Mouse (Mus musculus) forebrain, embryonic 13.5 days (tissue): ENCODE results near the gene Trmt112. TPM values are rescaled to one million over a fixed set of nuclear protein-coding genes. Genes with fewer than 3 reads are reported as not detected.

Experiments used
- ATAC-seq: fragments of 200-750 bp; cut with Nextera tagmentation; 2 replicates; pipeline ENCODE4 v1.8.0; 2017
- H3K27ac ChIP-seq: fragments of 300-500 bp; sonication (generic); 2 replicates; pipeline ENCODE4 v1.5.1; 2015; ENCODE audit warnings: inconsistent platforms, mild to moderate bottlenecking, moderate library complexity
- H3K27me3 ChIP-seq: fragments of 300-500 bp; sonication (generic); 2 replicates; pipeline ENCODE4 v1.6.1; 2015; ENCODE audit warnings: mild to moderate bottlenecking, inconsistent platforms
- H3K36me3 ChIP-seq: fragments of 300-500 bp; sonication (generic); 2 replicates; pipeline ENCODE4 v1.6.1; 2015; ENCODE audit warnings: mild to moderate bottlenecking, inconsistent platforms; ENCODE audit not compliant: poor library complexity, severe bottlenecking
- H3K4me1 ChIP-seq: fragments of 300-500 bp; sonication (generic); 2 replicates; pipeline ENCODE4 v1.6.1; 2015; ENCODE audit warnings: inconsistent platforms
- H3K4me2 ChIP-seq: fragments of 300-500 bp; sonication (generic); 2 replicates; pipeline ENCODE4 v1.6.1; 2015; ENCODE audit warnings: inconsistent platforms, mild to moderate bottlenecking, moderate library complexity
- H3K4me3 ChIP-seq: fragments of 300-500 bp; sonication (generic); 2 replicates; pipeline ENCODE4 v1.5.1; 2015; ENCODE audit warnings: mild to moderate bottlenecking, inconsistent platforms
- H3K9ac ChIP-seq: fragments of 300-500 bp; sonication (generic); 2 replicates; pipeline ENCODE4 v1.6.1; 2015; ENCODE audit warnings: mild to moderate bottlenecking, inconsistent platforms
- H3K9me3 ChIP-seq: fragments of 300-500 bp; sonication (generic); replicated peaks from 2 replicates; pipeline ENCODE4 v1.6.1; 2016; ENCODE audit warnings: inconsistent platforms
- WGBS: fragments of 180-500 bp; shearing (Covaris S2); methylation state at CpG from one replicate; pipeline ENCODE4 v1.1.7; 2015; 5-methylcytosine and 5-hydroxymethylcytosine counted together
- polyA plus RNA-seq: library from polyadenylated mRNA; unstranded; fragments of >200 nt; fragmentation: Nextera tagmentation; extraction: Ambion mirVana; gene quantifications from 2 replicates; pipeline ENCODE4 v1.2.1, GENCODE M21; 2015

Trmt112 gene
- polyA plus RNA-seq, 1 experiment from 2014 or later, result 167 TPM

GRCm38 (mm10) chr19:6911101-6912074 is 1.9 kb downstream of the Trmt112 start:
- Histone ChIP-seq H3K4me3 (peak overlapping the region; percentile 62), H3K4me2 (peak overlapping the region; percentile 87), H3K4me1 (peaks cover 25% of the 10 kb centered on the region), H3K27me3 (no peaks in the 10 kb centered on the region), H3K9me3 (no peaks in the 10 kb centered on the region), H3K36me3 (peaks cover 46% of the 10 kb centered on the region), H3K27ac (no peak overlapping the region), H3K9ac (0 out of 2 replicates have a peak overlapping the region, but pooled peaks have one; percentile 13)
- 83% methylated on average over 18 of the region's 19 CpGs for WGBS
- ATAC-seq, result no peak

DNA sequence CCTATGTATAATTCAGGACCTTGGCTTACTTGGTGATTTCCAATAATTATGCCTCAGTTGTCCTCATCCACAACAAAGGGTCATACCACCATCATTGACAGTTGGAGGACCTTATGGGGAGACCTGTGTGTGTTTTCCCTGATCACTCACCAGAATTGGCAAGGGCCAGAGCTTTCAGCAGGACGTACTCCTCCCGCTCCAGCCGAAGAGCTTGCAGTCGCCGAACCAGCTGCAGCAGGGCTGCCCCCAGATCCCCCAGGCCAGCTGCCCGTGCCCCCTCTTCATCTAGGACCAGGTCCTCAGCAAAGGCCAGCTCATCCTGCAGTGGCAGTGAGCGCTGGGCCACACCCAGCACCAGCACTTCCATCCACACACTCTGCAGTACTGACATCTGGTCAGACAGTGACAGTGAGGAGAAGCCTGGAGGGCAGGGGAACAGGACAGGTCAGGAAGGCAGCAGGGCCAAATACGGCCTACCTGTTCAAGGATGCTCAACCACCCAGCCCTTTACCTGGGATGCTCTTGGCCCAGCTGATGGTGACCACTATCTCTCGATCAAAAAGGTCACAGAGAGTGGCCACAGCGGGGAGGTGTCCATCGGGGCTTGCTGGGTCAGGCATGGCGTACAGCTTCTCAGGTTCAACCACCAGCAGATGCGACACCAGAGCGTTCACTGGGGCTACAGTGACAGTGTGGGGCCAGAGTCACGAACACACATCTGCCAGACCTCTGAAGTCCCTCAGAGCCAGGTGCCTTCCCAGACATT is 2.9 kb downstream of the Trmt112 start:
- Histone ChIP-seq H3K27ac (no peak overlapping the region), H3K36me3 (peaks cover 40% of the 10 kb centered on the region), H3K9ac (no peak overlapping the region), H3K27me3 (no peaks in the 10 kb centered on the region), H3K4me3 (no peak overlapping the region), H3K9me3 (no peaks in the 10 kb centered on the region), H3K4me1 (peaks cover 25% of the 10 kb centered on the region), H3K4me2 (no peak overlapping the region)
- WGBS, result 93% methylated on average over 15 of the region's 15 CpGs
- no peak for ATAC-seq

- 90% methylated on average over 6 of the region's 6 CpGs for WGBS
- Histone ChIP-seq H3K27ac (no peak overlapping the region), H3K9ac (no peak overlapping the region), H3K27me3 (no peaks in the 10 kb centered on the region), H3K9me3 (no peaks in the 10 kb centered on the region), H3K4me1 (peaks cover 22% of the 10 kb centered on the region), H3K36me3 (peaks cover 40% of the 10 kb centered on the region), H3K4me2 (no peak overlapping the region), H3K4me3 (no peak overlapping the region)
- no peak for ATAC-seq
Measured at GRCm38 (mm10) chr19:6913036-6913435, 3.5 kb downstream of the Trmt112 start.

- H3K9me3 ChIP-seq, result no peaks in the 10 kb centered on the region
- WGBS, result 90% methylated on average over 11 of the region's 11 CpGs
Measured at GRCm38 (mm10) chr19:6913991-6914390, 4.5 kb downstream of the Trmt112 start.

DNA sequence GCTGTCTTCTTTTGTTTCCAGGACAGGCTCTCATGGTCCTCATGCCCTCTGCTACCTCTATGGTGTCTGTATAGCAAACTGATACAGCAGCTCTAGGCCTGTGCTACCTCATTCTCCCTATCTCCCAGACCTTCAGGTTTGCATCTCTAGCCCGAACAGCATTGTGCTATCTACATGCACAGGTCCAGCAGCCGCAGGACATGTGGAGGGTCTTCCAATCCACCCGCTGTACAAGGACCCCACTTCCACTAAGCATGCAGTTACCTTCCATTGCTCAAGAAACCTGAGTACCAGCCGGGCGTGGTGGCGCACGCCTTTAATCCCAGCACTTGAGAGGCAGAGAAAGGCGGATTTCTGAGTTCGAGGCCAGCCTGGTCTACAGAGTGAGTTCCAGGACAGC is 5.0 kb downstream of the Trmt112 start:
- Histone ChIP-seq H3K27ac (no peak overlapping the region), H3K9ac (no peak overlapping the region), H3K27me3 (no peaks in the 10 kb centered on the region), H3K36me3 (peaks cover 40% of the 10 kb centered on the region), H3K4me1 (peaks cover 11% of the 10 kb centered on the region), H3K4me3 (no peak overlapping the region), H3K9me3 (no peaks in the 10 kb centered on the region), H3K4me2 (no peak overlapping the region)
- no peak for ATAC-seq
- 91% methylated on average over 9 of the region's 9 CpGs for WGBS

More at GRCm38 (mm10) chr19:6913991-6914390, 4.5 kb downstream of the Trmt112 start:
- Histone ChIP-seq H3K36me3 (peaks cover 40% of the 10 kb centered on the region), H3K27ac (no peak overlapping the region), H3K4me2 (no peak overlapping the region), H3K4me3 (no peak overlapping the region), H3K9ac (no peak overlapping the region), H3K27me3 (no peaks in the 10 kb centered on the region), H3K4me1 (peaks cover 13% of the 10 kb centered on the region)
- no peak for ATAC-seq

- no peaks in the 10 kb centered on the region for H3K27me3 ChIP-seq
- WGBS, result 94% methylated on average over 4 of the region's 4 CpGs
- peaks cover 40% of the 10 kb centered on the region for H3K36me3 ChIP-seq
- no peaks in the 10 kb centered on the region for H3K9me3 ChIP-seq
- H3K4me2 ChIP-seq, result no peak overlapping the region
- H3K9ac ChIP-seq, result no peak overlapping the region
- H3K4me1 ChIP-seq, result peaks cover 18% of the 10 kb centered on the region
- ATAC-seq, result no peak
- no peak overlapping the region for H3K27ac ChIP-seq
- no peak overlapping the region for H3K4me3 ChIP-seq
Measured at GRCm38 (mm10) chr19:6915276-6915675, 5.8 kb downstream of the Trmt112 start.

- Histone ChIP-seq H3K4me1 (peaks cover 20% of the 10 kb centered on the region), H3K4me3 (no peak overlapping the region), H3K27me3 (no peaks in the 10 kb centered on the region), H3K4me2 (no peak overlapping the region), H3K9ac (no peak overlapping the region), H3K9me3 (no peaks in the 10 kb centered on the region), H3K27ac (no peak overlapping the region), H3K36me3 (peaks cover 34% of the 10 kb centered on the region)
- no peak for ATAC-seq
- WGBS, result 82% methylated on average over 4 of the region's 4 CpGs
Measured at GRCm38 (mm10) chr19:6916496-6916895, 7.0 kb downstream of the Trmt112 start.

DNA sequence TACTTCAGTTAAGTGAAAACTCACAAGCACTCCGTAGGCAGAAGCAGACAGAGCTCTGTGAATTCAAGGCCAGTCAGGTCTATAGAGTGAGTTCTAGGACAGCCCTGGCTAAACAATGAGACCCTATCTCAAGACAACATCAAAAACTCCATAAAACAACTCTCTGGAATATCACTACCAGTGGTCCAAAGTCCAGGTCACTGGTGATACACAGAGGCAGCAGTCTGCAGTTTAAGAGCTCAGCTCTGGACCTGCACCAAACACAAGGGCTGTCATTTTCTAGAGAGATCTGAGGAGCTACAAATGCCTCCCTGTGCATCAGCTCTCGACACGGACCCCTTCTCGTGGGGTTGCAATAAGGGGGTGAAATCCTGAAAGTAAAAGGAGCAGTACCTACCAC is 8.8 kb downstream of the Trmt112 start:
- no peak overlapping the region for H3K27ac ChIP-seq
- ATAC-seq, result no peak
- H3K27me3 ChIP-seq, result peaks cover 10% of the 10 kb centered on the region
- no peak overlapping the region for H3K4me2 ChIP-seq
- H3K36me3 ChIP-seq, result peaks cover 16% of the 10 kb centered on the region
- peaks cover 22% of the 10 kb centered on the region for H3K4me1 ChIP-seq
- H3K9ac ChIP-seq, result no peak overlapping the region
- 89% methylated on average over 4 of the region's 4 CpGs for WGBS
- no peak overlapping the region for H3K4me3 ChIP-seq
- H3K9me3 ChIP-seq, result no peaks in the 10 kb centered on the region

DNA sequence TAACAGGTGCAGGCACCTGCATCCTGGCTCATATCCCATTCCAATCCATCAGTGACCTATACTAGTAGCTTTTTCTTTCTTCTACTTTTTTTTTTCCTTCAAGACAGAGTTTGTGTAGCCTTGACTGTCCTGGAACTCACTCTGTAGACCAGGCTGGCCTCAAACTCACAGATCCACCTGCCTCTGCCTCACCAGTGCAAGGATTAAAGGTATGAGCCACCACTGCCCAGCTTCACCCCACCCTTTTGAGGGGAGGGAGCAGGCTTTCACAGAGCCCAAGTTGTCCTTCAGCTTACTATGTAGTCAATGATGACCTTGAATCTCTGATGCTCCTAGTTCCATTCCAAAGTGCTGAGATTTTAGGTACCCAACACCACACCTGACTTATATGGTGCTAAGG is 9.9 kb downstream of the Trmt112 start:
- Histone ChIP-seq H3K27ac (no peak overlapping the region), H3K4me2 (no peak overlapping the region), H3K9ac (no peak overlapping the region), H3K27me3 (peaks cover 21% of the 10 kb centered on the region), H3K9me3 (no peaks in the 10 kb centered on the region), H3K4me3 (0 out of 2 replicates have a peak overlapping the region, but pooled peaks have one; percentile 81), H3K36me3 (0 out of 2 replicates have a peak, but pooled peaks cover 5% of the 10 kb centered on the region), H3K4me1 (peaks cover 22% of the 10 kb centered on the region)
- ATAC-seq, result no peak

DNA sequence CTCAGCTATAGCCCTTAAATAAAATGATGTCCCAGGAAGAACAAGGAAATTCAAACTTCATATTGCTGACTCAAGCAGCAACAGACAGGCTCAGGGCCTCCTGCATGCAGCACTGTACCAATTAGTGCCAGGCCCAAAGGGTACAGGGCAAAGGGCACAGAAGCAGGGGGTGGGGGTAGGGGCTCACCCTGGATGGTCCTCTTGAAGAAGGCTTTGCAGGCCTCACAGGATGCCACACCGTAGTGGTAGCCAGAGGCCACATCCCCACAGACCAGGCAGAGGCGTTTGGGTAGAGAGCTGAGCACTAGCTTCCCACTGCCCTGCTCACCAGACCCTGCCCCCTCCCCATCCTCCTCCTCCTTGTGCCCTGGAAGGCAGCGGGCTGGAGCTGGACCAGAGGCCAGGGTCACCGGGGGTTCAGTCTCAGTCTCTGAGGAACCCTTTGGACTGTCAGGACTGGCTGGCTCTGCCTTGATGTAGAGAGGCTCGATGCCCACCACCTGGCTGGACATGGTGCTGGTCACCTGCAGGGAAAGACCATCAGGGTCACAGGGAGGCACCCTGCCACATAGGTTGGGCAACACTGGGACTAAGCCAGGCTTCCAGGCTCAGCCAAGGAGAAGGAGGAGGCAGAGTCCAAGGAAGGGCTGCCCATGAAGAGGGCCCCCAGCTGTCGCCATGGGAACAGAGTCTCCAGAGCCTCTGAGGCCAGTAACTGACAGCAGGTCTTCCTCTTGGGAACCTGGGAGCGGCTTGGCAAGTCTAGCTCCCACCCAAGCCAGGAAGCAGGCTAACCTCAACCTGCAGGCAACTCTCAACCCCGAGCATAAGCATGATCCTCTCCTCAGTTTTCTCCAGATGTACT is 10.6 kb downstream of the Trmt112 start:
- H3K27me3 ChIP-seq, result peaks cover 28% of the 10 kb centered on the region
- H3K9me3 ChIP-seq, result no peaks in the 10 kb centered on the region
- H3K4me2 ChIP-seq, result peak overlapping the region; percentile 90
- peak overlapping the region; percentile 85 for H3K9ac ChIP-seq
- H3K27ac ChIP-seq, result peak overlapping the region; percentile 14; the same call in 1 of the 2 replicates
- H3K4me1 ChIP-seq, result peaks cover 26% of the 10 kb centered on the region
- H3K4me3 ChIP-seq, result peak overlapping the region; percentile 81
- H3K36me3 ChIP-seq, result 0 out of 2 replicates have a peak, but pooled peaks cover 5% of the 10 kb centered on the region
- no peak for ATAC-seq
- WGBS, result 37% methylated on average over 8 of the region's 8 CpGs
